Mouse (Mus musculus): ENCODE measurements around the gene Trpm3.
A peak's percentile ranks its signal among the peaks of the same experiment; 100 is the strongest.
"Not testable (repeated sequence)": the region's sequence is repeated elsewhere in the genome, so short reads cannot be mapped to it uniquely, and the experiment has no call there.

The Trpm3 gene

GRCm38 (mm10) chr19:23000293-23000692 is 861.4 kb downstream of the Trpm3 start:
- no peak for DNase-seq

GRCm38 (mm10) chr19:23003861-23004260 is 865.0 kb downstream of the Trpm3 start:
- DNase-seq = no peak

GRCm38 (mm10) chr19:23005851-23006250 is 867.0 kb downstream of the Trpm3 start:
- no peak for DNase-seq

- peak; percentile 78 for DNase-seq
These were observed 867.8 kb downstream of the Trpm3 start for GRCm38 (mm10) chr19:23006517-23007273.

- no peak for DNase-seq
These were observed 874.8 kb downstream of the Trpm3 start for GRCm38 (mm10) chr19:23013695-23014094.

GRCm38 (mm10) chr19:23015516-23015915 is 876.7 kb downstream of the Trpm3 start:
- DNase-seq = peak; percentile 71

- DNase-seq = peak; percentile 90
These were observed 879.4 kb downstream of the Trpm3 start for GRCm38 (mm10) chr19:23018186-23018727.

GRCm38 (mm10) chr19:23022902-23023301 is 884.1 kb downstream of the Trpm3 start:
- DNase-seq = no peak

GRCm38 (mm10) chr19:23023316-23023960 is 884.6 kb downstream of the Trpm3 start:
- no peak for DNase-seq

- no peak for DNase-seq
These were observed 886.0 kb downstream of the Trpm3 start for GRCm38 (mm10) chr19:23024821-23025220.

- DNase-seq = no peak
These were observed 887.6 kb downstream of the Trpm3 start for GRCm38 (mm10) chr19:23026427-23026826.

- no peak for DNase-seq
These were observed 889.4 kb downstream of the Trpm3 start for GRCm38 (mm10) chr19:23028283-23028682.

- DNase-seq = not testable (repeated sequence)
These were observed 894.5 kb downstream of the Trpm3 start for GRCm38 (mm10) chr19:23033343-23033742.

- DNase-seq = no peak
These were observed 895.3 kb downstream of the Trpm3 start for GRCm38 (mm10) chr19:23034117-23034516.

- DNase-seq = no peak
These were observed 896.1 kb downstream of the Trpm3 start for GRCm38 (mm10) chr19:23034933-23035332.

- no peak for DNase-seq
These were observed 896.9 kb downstream of the Trpm3 start for GRCm38 (mm10) chr19:23035786-23036185.

GRCm38 (mm10) chr19:23036782-23037477 is 898.1 kb downstream of the Trpm3 start:
- DNase-seq = no peak

- no peak for DNase-seq
These were observed 898.7 kb downstream of the Trpm3 start for GRCm38 (mm10) chr19:23037499-23037898.

GRCm38 (mm10) chr19:23038321-23038720 is 899.5 kb downstream of the Trpm3 start:
- no peak for DNase-seq

- DNase-seq = no peak
These were observed 902.8 kb downstream of the Trpm3 start for GRCm38 (mm10) chr19:23041483-23042167.

GRCm38 (mm10) chr19:23042168-23042733 is 903.4 kb downstream of the Trpm3 start:
- no peak for DNase-seq

GRCm38 (mm10) chr19:23043699-23044098 is 904.9 kb downstream of the Trpm3 start:
- DNase-seq = no peak
